Mouse (Mus musculus) lung, embryonic 15.5 days (tissue): Measurements from ENCODE around the gene Bmp2k. TPM values are rescaled to one million over a fixed set of nuclear protein-coding genes. Genes with fewer than 3 reads are reported as not detected.

Experiments used
- ATAC-seq: fragments of 200-750 bp; cut with Nextera tagmentation; 2 replicates; pipeline ENCODE4 v1.8.0; 2017; ENCODE audit warnings: moderate number of reproducible peaks, borderline replicate concordance; ENCODE audit not compliant: low FRiP score, low TSS enrichment; ENCODE audit errors: extremely low read depth
- H3K27ac ChIP-seq: fragments of 300-500 bp; sonication (generic); 2 replicates; pipeline ENCODE4 v1.5.1; 2015; ENCODE audit warnings: moderate library complexity, mild to moderate bottlenecking, inconsistent platforms
- H3K27me3 ChIP-seq: fragments of 300-500 bp; sonication (generic); 2 replicates; pipeline ENCODE4 v1.6.1; 2015; ENCODE audit warnings: inconsistent platforms
- H3K36me3 ChIP-seq: fragments of 300-500 bp; sonication (generic); 2 replicates; pipeline ENCODE4 v1.6.1; 2015; ENCODE audit warnings: inconsistent platforms
- H3K4me1 ChIP-seq: fragments of 300-500 bp; sonication (generic); 2 replicates; pipeline ENCODE4 v1.6.1; 2015; ENCODE audit warnings: inconsistent platforms
- H3K4me2 ChIP-seq: fragments of 300-500 bp; sonication (generic); 2 replicates; pipeline ENCODE4 v1.6.1; 2015; ENCODE audit warnings: inconsistent platforms, mild to moderate bottlenecking, moderate library complexity
- H3K4me3 ChIP-seq: fragments of 300-500 bp; sonication (generic); 2 replicates; pipeline ENCODE4 v1.5.1; 2015; ENCODE audit warnings: mild to moderate bottlenecking, inconsistent platforms
- H3K9ac ChIP-seq: fragments of 300-500 bp; sonication (generic); 2 replicates; pipeline ENCODE4 v1.6.1; 2015; ENCODE audit warnings: inconsistent platforms
- H3K9me3 ChIP-seq: fragments of 300-500 bp; sonication (generic); 2 replicates; pipeline ENCODE4 v1.6.1; 2016; ENCODE audit warnings: inconsistent platforms
- WGBS: fragments of 180-500 bp; shearing (Covaris S2); methylation state at CpG from one replicate; pipeline ENCODE4 v1.1.7; 2015; 5-methylcytosine and 5-hydroxymethylcytosine counted together
- polyA plus RNA-seq: library from polyadenylated mRNA; unstranded; fragments of >200 nt; fragmentation: Nextera tagmentation; extraction: Ambion mirVana; gene quantifications from 2 replicates; pipeline ENCODE4 v1.2.1, GENCODE M21; 2015

Gene Bmp2k
- 11.2 TPM in 2 replicates for polyA plus RNA-seq

DNA sequence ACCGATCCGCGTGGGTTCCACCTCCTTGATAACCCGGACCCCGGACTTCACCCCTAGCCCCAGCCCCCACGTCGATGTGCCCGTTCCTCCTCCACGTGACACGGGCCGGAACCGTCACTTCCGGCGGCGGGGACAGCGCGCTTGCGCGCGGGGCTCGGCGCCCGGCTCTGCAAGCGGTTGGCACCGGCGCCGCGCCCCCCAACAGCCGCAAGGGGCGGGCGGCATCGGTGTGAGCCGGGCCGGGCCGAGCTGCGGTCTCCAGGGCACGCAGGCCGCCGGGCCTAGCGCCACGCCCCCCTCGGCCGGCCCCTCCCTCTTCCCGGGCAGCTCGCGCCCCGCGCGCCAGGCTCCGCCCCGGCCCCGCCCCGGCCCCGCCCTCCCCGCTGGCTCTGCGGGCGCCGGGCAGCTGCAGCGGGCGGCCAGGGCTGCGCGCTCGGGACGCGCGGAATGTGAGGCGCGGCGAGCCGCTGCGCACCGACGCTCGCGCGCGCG is at the start of gene Bmp2k:
Gene Bmp2k (plus strand): TSS at position 380 of the 492 bp plus-strand sequence.
- peak; percentile 96 for ATAC-seq
- Histone ChIP-seq H3K4me2 (peak within 1 kb of the TSS; percentile 87), H3K9ac (peak within 1 kb of the TSS; percentile 82), H3K9me3 (no peaks in the 10 kb centered on the region), H3K27ac (peak within 1 kb of the TSS; percentile 93), H3K36me3 (no peaks in the 10 kb centered on the region), H3K27me3 (no peaks in the 10 kb centered on the region), H3K4me1 (peaks cover 20% of the 10 kb centered on the region), H3K4me3 (peak within 1 kb of the TSS; percentile 86)
- WGBS, result under 1% methylated on average over 46 of the region's 78 CpGs

DNA sequence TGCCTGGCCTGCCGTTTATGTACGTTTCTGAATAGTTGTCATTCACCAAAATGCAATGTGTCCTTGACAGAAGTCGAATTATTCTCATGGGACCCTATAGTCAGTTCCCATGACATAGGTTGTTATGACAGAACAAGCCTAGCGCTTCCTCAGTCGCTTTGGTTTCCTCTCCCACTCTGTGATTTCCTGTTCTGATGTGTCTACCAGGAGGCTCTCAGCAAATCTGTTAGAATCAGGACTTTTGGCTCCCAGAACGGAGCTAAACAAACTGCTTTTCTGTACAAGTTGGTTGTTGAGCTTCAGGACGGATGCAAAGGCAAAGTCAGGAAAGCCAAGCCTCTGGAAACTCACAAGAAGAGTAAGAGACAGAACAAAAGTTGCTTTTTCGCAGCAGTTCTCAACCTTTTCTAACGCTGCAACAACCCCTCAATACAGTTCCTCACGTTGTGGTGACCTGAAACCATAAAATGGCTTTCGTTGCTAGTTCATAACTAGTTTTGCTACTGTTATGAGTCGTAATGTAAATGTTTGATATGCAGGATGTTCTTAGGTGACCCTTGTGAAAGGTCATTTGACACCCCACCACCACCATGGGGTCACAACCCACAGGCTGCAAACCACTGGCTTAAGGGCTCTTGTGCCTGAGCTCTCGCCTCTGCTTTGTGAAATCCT is 48.5 kb upstream of the Bmp2k start:
- no peaks in the 10 kb centered on the region for H3K9me3 ChIP-seq
- 67% methylated on average over 13 of the region's 13 CpGs for WGBS
- no peaks in the 10 kb centered on the region for H3K27me3 ChIP-seq
- no peak overlapping the region for H3K4me2 ChIP-seq
- H3K9ac ChIP-seq, result no peak overlapping the region
- ATAC-seq, result no peak
- H3K4me3 ChIP-seq, result no peak overlapping the region
- H3K36me3 ChIP-seq, result no peaks in the 10 kb centered on the region
- H3K27ac ChIP-seq, result no peak overlapping the region
- H3K4me1 ChIP-seq, result no peaks in the 10 kb centered on the region

DNA sequence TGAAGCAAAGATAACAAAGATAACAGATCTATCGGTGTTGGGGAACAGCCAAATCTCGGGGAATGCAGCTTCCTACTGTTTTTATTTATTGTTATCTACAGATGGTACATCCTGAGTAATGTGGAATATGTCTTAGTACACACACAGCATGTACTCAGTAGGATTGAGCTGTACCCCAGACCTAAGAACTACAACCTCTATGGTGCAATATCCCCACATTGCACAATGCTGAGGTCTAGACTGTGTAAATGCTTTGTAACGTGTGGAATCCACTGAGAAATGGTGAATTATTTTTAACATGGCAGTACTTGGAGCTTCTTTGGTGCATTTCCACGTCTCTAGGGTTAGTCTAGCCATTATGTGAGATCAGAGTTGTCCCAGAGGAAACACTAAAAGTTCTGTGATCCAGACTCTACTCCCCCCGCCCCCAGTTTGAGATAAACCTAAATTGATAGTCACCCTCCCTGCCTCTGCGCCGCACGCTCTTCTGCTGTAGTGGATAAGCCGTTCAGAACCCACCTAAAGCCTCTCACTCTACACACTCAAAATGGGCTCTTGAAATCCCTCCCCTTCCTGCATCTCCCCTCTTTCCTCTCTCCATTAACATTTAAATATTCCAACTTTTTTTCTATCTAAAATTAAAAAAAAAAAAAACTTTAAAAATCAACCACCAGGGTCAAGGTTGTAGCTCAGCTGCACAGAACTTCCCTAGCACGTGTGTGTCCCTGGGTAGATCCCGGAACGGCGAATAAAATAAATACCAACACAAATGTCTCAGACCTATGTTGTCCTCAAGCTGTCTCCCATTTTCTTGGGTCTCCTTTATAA is 47.4 kb upstream of the Bmp2k start:
- Histone ChIP-seq H3K36me3 (no peaks in the 10 kb centered on the region), H3K9me3 (no peaks in the 10 kb centered on the region), H3K4me2 (no peak overlapping the region), H3K9ac (no peak overlapping the region), H3K27ac (no peak overlapping the region), H3K4me1 (no peaks in the 10 kb centered on the region), H3K27me3 (no peaks in the 10 kb centered on the region), H3K4me3 (no peak overlapping the region)
- no peak for ATAC-seq
- WGBS, result 77% methylated on average over 13 of the region's 13 CpGs

GRCm38 (mm10) chr5:96950667-96951492 is 46.6 kb upstream of the Bmp2k start:
- no peak overlapping the region for H3K4me3 ChIP-seq
- WGBS, result 69% methylated on average over 10 of the region's 10 CpGs
- ATAC-seq, result no peak
- H3K36me3 ChIP-seq, result no peaks in the 10 kb centered on the region
- H3K4me2 ChIP-seq, result no peak overlapping the region
- H3K9ac ChIP-seq, result no peak overlapping the region
- H3K4me1 ChIP-seq, result no peaks in the 10 kb centered on the region
- no peaks in the 10 kb centered on the region for H3K27me3 ChIP-seq
- no peak overlapping the region for H3K27ac ChIP-seq
- H3K9me3 ChIP-seq, result no peaks in the 10 kb centered on the region

DNA sequence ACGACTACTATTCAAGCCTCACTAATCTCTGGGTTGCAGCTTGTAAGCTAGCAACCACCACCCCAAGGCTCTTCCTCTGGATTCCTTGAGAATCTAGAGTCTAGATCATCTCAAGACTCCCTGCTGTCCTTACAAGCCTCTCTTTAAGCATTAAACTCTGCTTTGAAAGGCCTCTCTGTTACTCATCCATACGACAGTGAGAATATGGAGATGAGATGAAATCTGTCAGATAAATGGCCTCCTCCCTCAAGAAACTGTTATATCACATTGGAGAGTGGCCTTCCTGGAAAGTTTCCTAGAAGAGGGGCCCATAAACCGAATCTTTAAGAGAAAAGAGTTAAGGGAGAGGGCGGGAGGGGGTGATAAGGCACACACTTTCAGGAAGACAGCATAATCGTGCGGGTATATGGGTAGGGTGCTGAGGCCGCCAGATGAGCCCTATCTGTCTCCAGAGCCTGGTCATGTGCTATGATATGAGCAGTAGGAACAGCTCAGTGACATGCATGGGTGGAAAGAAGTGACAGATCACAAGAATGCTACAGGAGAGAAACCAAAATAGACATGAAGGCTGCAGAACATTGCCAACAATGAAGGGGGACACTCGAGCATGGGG is 45.9 kb upstream of the Bmp2k start:
- no peaks in the 10 kb centered on the region for H3K9me3 ChIP-seq
- 64% methylated on average over 8 of the region's 8 CpGs for WGBS
- no peak overlapping the region for H3K9ac ChIP-seq
- no peak overlapping the region for H3K4me2 ChIP-seq
- H3K27ac ChIP-seq, result no peak overlapping the region
- H3K27me3 ChIP-seq, result no peaks in the 10 kb centered on the region
- no peaks in the 10 kb centered on the region for H3K36me3 ChIP-seq
- no peaks in the 10 kb centered on the region for H3K4me1 ChIP-seq
- H3K4me3 ChIP-seq, result no peak overlapping the region
- peak; percentile 62; the same call in 1 of the 2 replicates for ATAC-seq

DNA sequence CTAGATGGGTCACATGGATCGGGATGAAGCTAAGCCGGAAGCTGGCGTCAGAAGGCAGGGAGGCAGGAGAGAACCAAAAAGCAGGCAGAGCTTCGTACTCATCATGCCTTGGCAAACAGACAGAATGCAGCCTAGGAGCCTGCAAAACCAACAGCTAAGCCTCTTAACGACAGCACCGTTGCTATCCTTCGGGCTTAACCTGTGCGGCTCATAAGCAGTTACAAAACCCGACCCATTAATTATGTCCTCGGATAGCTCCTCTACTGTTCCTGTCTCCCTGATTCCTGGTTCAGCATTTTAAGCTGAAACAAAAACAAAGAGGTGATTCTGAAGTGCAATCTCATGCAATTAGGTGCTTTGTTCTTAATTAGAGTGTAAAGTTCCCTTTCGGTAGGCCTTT is 43.4 kb upstream of the Bmp2k start:
- Histone ChIP-seq H3K9ac (no peak overlapping the region), H3K9me3 (no peaks in the 10 kb centered on the region), H3K4me2 (no peak overlapping the region), H3K27ac (no peak overlapping the region), H3K4me3 (no peak overlapping the region), H3K27me3 (no peaks in the 10 kb centered on the region), H3K4me1 (no peaks in the 10 kb centered on the region), H3K36me3 (no peaks in the 10 kb centered on the region)
- ATAC-seq, result no peak
- 75% methylated on average over 11 of the region's 11 CpGs for WGBS

DNA sequence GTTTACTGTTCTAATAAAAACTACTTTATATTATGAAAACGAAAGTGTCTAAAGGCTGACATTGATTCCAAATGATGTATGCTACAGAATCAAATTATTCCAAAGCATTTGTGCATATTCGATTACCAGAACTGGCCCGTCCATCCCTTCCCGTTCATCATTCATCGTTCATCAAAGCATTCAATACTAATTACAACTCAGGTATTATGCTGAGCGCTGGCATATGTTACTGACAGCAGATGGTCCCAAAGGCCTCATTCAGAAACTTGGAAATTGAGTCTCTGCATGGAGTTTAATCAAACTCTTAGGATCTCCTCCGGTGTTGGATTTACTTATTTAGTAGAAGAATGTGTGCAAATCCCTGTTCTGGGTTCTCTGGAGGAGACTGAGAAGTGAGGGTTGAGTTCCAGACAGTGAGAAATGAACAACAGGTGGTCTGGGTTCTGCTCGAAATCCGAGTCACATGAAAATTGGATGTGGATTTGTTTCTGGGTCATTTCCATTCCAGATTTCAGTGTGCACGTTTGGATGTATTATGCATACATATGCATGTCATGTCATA is 42.9 kb upstream of the Bmp2k start:
- Histone ChIP-seq H3K36me3 (no peaks in the 10 kb centered on the region), H3K4me3 (no peak overlapping the region), H3K4me2 (no peak overlapping the region), H3K9me3 (no peaks in the 10 kb centered on the region), H3K27ac (no peak overlapping the region), H3K27me3 (no peaks in the 10 kb centered on the region), H3K4me1 (no peaks in the 10 kb centered on the region), H3K9ac (no peak overlapping the region)
- ATAC-seq, result no peak
- 87% methylated on average over 10 of the region's 10 CpGs for WGBS

DNA sequence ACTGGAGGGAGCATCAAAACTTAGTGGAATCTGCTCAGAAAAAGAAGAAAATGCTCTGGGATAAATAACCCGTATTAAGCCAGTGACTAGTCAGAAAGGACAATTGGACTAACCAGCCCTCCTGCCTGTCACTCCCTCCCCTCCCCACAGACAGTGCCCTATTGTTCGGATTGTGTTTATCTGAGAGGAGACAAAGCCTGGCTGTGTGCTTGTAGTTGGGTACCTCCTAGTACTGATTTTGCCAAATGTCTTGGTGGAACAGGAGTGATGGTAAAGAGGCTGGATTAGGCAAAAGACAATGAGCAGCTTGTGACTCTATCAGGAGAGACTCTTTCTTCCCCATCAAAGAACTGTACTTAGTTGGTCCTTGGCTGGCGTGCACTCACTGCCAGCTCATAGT is 40.6 kb upstream of the Bmp2k start:
- no peaks in the 10 kb centered on the region for H3K4me1 ChIP-seq
- no peaks in the 10 kb centered on the region for H3K9me3 ChIP-seq
- WGBS, result 55% methylated on average over 3 of the region's 3 CpGs

DNA sequence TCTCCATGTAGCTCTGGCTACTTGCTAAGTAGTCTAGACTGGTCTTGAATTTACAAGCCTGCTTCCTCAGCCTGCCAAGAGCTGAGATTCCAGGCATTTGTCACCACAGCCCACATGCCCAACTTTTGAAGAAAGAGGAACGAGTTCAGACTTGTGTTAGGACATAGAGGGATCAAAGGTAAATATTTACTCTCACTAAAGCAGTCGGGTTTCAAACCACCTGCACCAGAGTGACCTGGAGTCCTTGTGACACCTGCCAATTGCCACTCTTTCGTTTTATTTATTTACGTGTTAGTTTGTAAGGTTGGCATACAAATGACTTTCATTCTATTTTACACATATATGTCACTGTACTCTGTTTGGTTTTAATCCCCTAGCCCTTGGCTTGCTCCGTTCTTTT is 36.4 kb upstream of the Bmp2k start:
- Histone ChIP-seq H3K9ac (no peak overlapping the region), H3K36me3 (no peaks in the 10 kb centered on the region), H3K27me3 (no peaks in the 10 kb centered on the region), H3K4me1 (no peaks in the 10 kb centered on the region), H3K9me3 (no peaks in the 10 kb centered on the region), H3K4me2 (no peak overlapping the region), H3K4me3 (no peak overlapping the region), H3K27ac (no peak overlapping the region)
- ATAC-seq, result no peak
- WGBS, result 43% methylated on average over 5 of the region's 5 CpGs

More for the DNA sequence above, 40.6 kb upstream of the Bmp2k start:
- H3K4me3 ChIP-seq, result no peak overlapping the region
- no peaks in the 10 kb centered on the region for H3K27me3 ChIP-seq
- no peaks in the 10 kb centered on the region for H3K36me3 ChIP-seq
- no peak for ATAC-seq
- no peak overlapping the region for H3K27ac ChIP-seq
- no peak overlapping the region for H3K4me2 ChIP-seq
- H3K9ac ChIP-seq, result no peak overlapping the region

GRCm38 (mm10) chr5:96961852-96962251 is 35.6 kb upstream of the Bmp2k start:
- Histone ChIP-seq H3K36me3 (no peaks in the 10 kb centered on the region), H3K4me2 (no peak overlapping the region), H3K9me3 (no peaks in the 10 kb centered on the region), H3K27me3 (no peaks in the 10 kb centered on the region), H3K4me1 (no peaks in the 10 kb centered on the region), H3K27ac (no peak overlapping the region), H3K4me3 (no peak overlapping the region), H3K9ac (no peak overlapping the region)
- no peak for ATAC-seq

GRCm38 (mm10) chr5:96962252-96962933 is 35.1 kb upstream of the Bmp2k start:
- Histone ChIP-seq H3K4me1 (no peaks in the 10 kb centered on the region), H3K9ac (no peak overlapping the region), H3K9me3 (no peaks in the 10 kb centered on the region), H3K4me3 (no peak overlapping the region), H3K27ac (no peak overlapping the region), H3K36me3 (no peaks in the 10 kb centered on the region), H3K4me2 (no peak overlapping the region), H3K27me3 (no peaks in the 10 kb centered on the region)
- ATAC-seq, result no peak
- 60% methylated on average over 8 of the region's 8 CpGs for WGBS
